Mouse (Mus musculus) hindbrain, postnatal 0 days (tissue): ENCODE results near the gene Parva. TPM values are rescaled to one million over a fixed set of nuclear protein-coding genes. Genes with fewer than 3 reads are reported as not detected.
A peak's percentile ranks its signal among the peaks of the same experiment; 100 is the strongest.

Experiments
- ATAC-seq: fragments of 200-750 bp; cut with Nextera tagmentation; 2 replicates; pipeline ENCODE4 v1.8.0; 2017; ENCODE audit warnings: mild to moderate bottlenecking, moderate TSS enrichment, moderate library complexity
- DNase-seq: peaks from one replicate; pipeline ENCODE4 v3.0.0-alpha.2; 2015; ENCODE audit warnings: low spot score
- H3K27ac ChIP-seq: fragments of 300-500 bp; sonication (generic); 2 replicates; pipeline ENCODE4 v1.5.1; 2014; ENCODE audit warnings: mild to moderate bottlenecking
- H3K27me3 ChIP-seq: fragments of 300-500 bp; sonication (generic); 2 replicates; pipeline ENCODE4 v1.6.1; 2014; ENCODE audit warnings: low read length, mixed read lengths; ENCODE audit not compliant: insufficient read depth
- H3K36me3 ChIP-seq: fragments of 300-500 bp; sonication (generic); 2 replicates; pipeline ENCODE4 v1.6.1; 2014; ENCODE audit warnings: low read length, mixed read lengths; ENCODE audit not compliant: insufficient read depth
- H3K4me1 ChIP-seq: fragments of 300-500 bp; sonication (generic); 2 replicates; pipeline ENCODE4 v1.6.1; 2014; ENCODE audit warnings: antibody characterized with exemption, low read length, mixed read lengths; ENCODE audit not compliant: insufficient read depth
- H3K4me2 ChIP-seq: fragments of 300-500 bp; sonication (generic); 2 replicates; pipeline ENCODE4 v1.6.1; 2014; ENCODE audit warnings: low read depth, mild to moderate bottlenecking, low read length, moderate library complexity, mixed read lengths
- H3K4me3 ChIP-seq: fragments of 300-500 bp; sonication (generic); 2 replicates; pipeline ENCODE4 v1.5.1; 2014; ENCODE audit warnings: low read length
- H3K9ac ChIP-seq: fragments of 300-500 bp; sonication (generic); replicated peaks from 2 replicates; pipeline ENCODE4 v1.6.1; 2014; ENCODE audit warnings: mild to moderate bottlenecking, low read length, moderate library complexity, mixed read lengths
- H3K9me3 ChIP-seq: fragments of 300-500 bp; sonication (generic); 2 replicates; pipeline ENCODE4 v1.6.1; 2016; ENCODE audit warnings: low read length, mixed read lengths
- CTCF ChIP-seq: IDR thresholded peaks from 2 replicates; pipeline ENCODE4 v1.5.1; 2016; ENCODE audit warnings: antibody characterized with exemption, control low read depth, low read depth
- WGBS: fragments of 180-500 bp; shearing (Covaris S2); extraction: QIAGEN DNeasy Blood & Tissue Kit; methylation state at CpG from one replicate; pipeline ENCODE4 v1.1.7; 2014; 5-methylcytosine and 5-hydroxymethylcytosine counted together
- polyA plus RNA-seq: library from polyadenylated mRNA; unstranded; fragments of >200 nt; fragmentation: Nextera tagmentation; extraction: Ambion mirVana; gene quantifications from 2 replicates; pipeline ENCODE4 v1.2.1, GENCODE M21; 2015
- total RNA-seq: library from RNA; depleted of rRNA; stranded (reverse); fragments of >200 nt; gene quantifications from 2 replicates; pipeline ENCODE4 v1.2.3, GENCODE M21; 2014

The Parva gene
- total and polyA plus RNA-seq, 2 experiments from 2014 or later = 26.3 to 34.0 TPM

GRCm38 (mm10) chr7:112466786-112467185 is 39.5 kb downstream of the Parva start:
- 82% methylated on average over 3 of the region's 3 CpGs for WGBS
- TF ChIP-seq CTCF = no peak
- H3K9ac ChIP-seq = no peak overlapping the region
- 0 out of 2 replicates have a peak, but pooled peaks cover 3% of the 10 kb centered on the region for H3K4me1 ChIP-seq
- no peaks in the 10 kb centered on the region for H3K9me3 ChIP-seq
- H3K27me3 ChIP-seq = no peaks in the 10 kb centered on the region
- H3K36me3 ChIP-seq = no peaks in the 10 kb centered on the region
- no peak for DNase-seq
- no peak overlapping the region for H3K4me2 ChIP-seq
- H3K27ac ChIP-seq = no peak overlapping the region
- no peak for ATAC-seq
- no peak overlapping the region for H3K4me3 ChIP-seq

GRCm38 (mm10) chr7:112467687-112468111 is 40.4 kb downstream of the Parva start:
- Histone ChIP-seq H3K27me3 (no peaks in the 10 kb centered on the region), H3K9me3 (no peaks in the 10 kb centered on the region), H3K4me3 (no peak overlapping the region), H3K36me3 (no peaks in the 10 kb centered on the region), H3K4me2 (no peak overlapping the region), H3K27ac (peak overlapping the region; percentile 43; the same call in 1 of the 2 replicates), H3K4me1 (0 out of 2 replicates have a peak, but pooled peaks cover 3% of the 10 kb centered on the region), H3K9ac (no peak overlapping the region)
- TF ChIP-seq CTCF = 0 out of 2 replicates have a peak, but pooled peaks have one; percentile 4
- DNase-seq = peak; percentile 62
- WGBS = 24% methylated on average over 11 of the region's 11 CpGs
- peak; percentile 71 for ATAC-seq

- peak; percentile 68 for ATAC-seq
These were observed 42.5 kb downstream of the Parva start for GRCm38 (mm10) chr7:112469817-112470216.

DNA sequence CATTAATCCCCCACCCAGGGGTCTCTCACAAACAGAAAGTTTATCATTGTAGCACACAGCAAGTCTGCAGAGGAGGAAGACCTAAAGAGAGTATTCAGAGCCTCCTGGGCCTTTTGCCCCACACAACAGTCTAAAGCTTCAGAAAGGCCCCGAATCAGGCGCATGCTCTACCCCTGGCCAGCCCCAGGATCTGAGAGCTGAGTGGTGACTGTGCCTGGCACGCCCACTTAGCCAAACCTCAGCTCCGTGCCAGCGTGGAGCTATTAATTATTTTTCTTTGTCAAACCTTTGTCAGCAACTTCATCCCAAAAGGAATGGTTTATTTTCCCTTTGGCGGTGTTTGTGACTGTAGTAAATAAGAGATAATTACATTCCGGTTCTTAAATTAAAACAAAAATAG is 44.0 kb downstream of the Parva start:
- Histone ChIP-seq H3K27me3 (no peaks in the 10 kb centered on the region), H3K4me2 (no peak overlapping the region), H3K27ac (no peak overlapping the region), H3K4me3 (no peak overlapping the region), H3K9ac (no peak overlapping the region), H3K4me1 (0 out of 2 replicates have a peak, but pooled peaks cover 3% of the 10 kb centered on the region), H3K36me3 (no peaks in the 10 kb centered on the region), H3K9me3 (no peaks in the 10 kb centered on the region)
- TF ChIP-seq CTCF = no peak
- WGBS = 40% methylated on average over 7 of the region's 7 CpGs
- ATAC-seq (no peak), DNase-seq (peak; percentile 27)

More at GRCm38 (mm10) chr7:112469817-112470216, 42.5 kb downstream of the Parva start:
- Histone ChIP-seq H3K36me3 (no peaks in the 10 kb centered on the region), H3K4me2 (no peak overlapping the region), H3K9me3 (no peaks in the 10 kb centered on the region), H3K4me1 (0 out of 2 replicates have a peak, but pooled peaks cover 3% of the 10 kb centered on the region), H3K9ac (no peak overlapping the region), H3K4me3 (no peak overlapping the region), H3K27me3 (no peaks in the 10 kb centered on the region), H3K27ac (no peak overlapping the region)
- TF ChIP-seq CTCF = peak; percentile 86
- DNase-seq = peak; percentile 81
- WGBS = 34% methylated on average over 5 of the region's 5 CpGs

DNA sequence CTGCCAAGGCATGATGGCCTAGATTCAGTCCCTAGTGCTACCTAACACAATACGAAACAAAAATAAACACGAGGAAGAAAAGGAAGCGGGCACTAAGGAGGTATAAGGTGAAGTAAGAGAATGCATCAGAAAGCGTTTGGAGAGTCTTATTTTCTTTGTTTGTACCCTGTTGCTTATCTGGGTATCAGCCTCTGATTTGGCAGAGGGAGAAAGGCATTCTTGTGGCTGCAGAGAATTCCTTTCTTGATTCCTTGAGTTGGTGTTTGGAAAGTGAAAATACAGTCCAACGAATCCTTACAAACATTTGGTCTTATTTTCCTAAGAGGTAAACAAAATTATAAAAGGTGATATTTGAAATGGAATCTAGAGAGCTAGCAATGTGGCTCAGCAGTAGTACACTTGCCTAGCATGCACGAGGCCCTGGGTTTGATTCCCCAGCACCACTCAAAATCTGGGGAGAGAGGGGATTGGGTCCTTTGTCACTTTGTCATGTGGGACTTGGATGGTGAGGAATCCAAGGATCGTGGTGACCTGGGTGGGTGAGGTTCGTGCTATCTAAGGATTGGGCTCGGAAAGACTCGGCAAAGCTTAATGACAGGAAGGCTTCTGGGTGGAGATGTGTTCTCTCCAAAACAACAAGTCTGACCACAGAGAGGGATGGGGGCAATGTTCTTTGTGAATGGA is 44.9 kb downstream of the Parva start:
- Histone ChIP-seq H3K4me3 (no peak overlapping the region), H3K36me3 (no peaks in the 10 kb centered on the region), H3K27ac (no peak overlapping the region), H3K27me3 (no peaks in the 10 kb centered on the region), H3K4me2 (no peak overlapping the region), H3K4me1 (0 out of 2 replicates have a peak, but pooled peaks cover 3% of the 10 kb centered on the region), H3K9ac (no peak overlapping the region), H3K9me3 (no peaks in the 10 kb centered on the region)
- TF ChIP-seq CTCF = no peak
- DNase-seq (no peak), ATAC-seq (no peak)
- WGBS = 83% methylated on average over 10 of the region's 10 CpGs

DNA sequence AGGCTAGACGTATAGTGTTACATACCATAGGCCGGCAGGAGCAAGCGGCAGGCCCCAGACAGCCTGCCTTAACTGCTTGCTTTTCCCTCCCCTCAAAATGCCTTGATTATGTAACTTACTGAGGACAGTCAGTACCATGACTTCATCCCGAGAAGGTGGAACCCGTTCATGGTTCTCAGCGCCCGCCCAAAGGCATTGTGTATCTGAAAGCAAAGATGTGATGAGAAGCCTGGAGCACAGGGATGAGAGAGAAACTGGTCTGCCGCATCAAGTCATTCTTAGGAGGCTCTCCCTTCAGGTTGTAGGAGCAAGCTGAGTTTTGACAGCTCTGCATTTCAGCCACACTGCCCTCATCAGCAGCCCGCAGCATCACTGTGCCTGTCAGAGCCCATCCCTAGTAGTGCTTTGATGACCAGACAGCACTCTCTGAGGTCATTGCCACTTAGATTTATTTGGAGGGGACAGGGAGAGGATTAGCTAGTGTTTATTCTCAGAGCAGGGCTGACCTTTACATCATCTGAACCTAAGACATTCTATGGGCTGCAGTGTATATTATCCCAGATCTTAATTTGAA is 45.5 kb downstream of the Parva start:
- no peak overlapping the region for H3K27ac ChIP-seq
- no peak overlapping the region for H3K4me2 ChIP-seq
- 75% methylated on average over 9 of the region's 9 CpGs for WGBS
- H3K4me3 ChIP-seq = no peak overlapping the region
- 0 out of 2 replicates have a peak, but pooled peaks cover 3% of the 10 kb centered on the region for H3K4me1 ChIP-seq
- no peak for ATAC-seq
- no peaks in the 10 kb centered on the region for H3K9me3 ChIP-seq
- H3K9ac ChIP-seq = no peak overlapping the region
- no peak for TF ChIP-seq CTCF
- no peak for DNase-seq
- no peaks in the 10 kb centered on the region for H3K27me3 ChIP-seq
- H3K36me3 ChIP-seq = no peaks in the 10 kb centered on the region
